Mouse (Mus musculus) heart, embryonic 12.5 days (tissue): ENCODE measurements around the gene Gnptab. TPM values are rescaled to one million over a fixed set of nuclear protein-coding genes. Genes with fewer than 3 reads are reported as not detected.
A peak's percentile ranks its signal among the peaks of the same experiment; 100 is the strongest.

Experiments
- ATAC-seq: fragments of 200-750 bp; cut with Nextera tagmentation; 2 replicates; pipeline ENCODE4 v1.8.0; 2017; ENCODE audit warnings: moderate TSS enrichment, moderate library complexity; ENCODE audit not compliant: insufficient number of reproducible peaks, low FRiP score
- H3K27ac ChIP-seq: fragments of 300-500 bp; sonication (generic); 2 replicates; pipeline ENCODE4 v1.5.1; 2016; ENCODE audit warnings: mild to moderate bottlenecking, moderate library complexity; ENCODE audit not compliant: poor library complexity, severe bottlenecking
- H3K27me3 ChIP-seq: fragments of 300-500 bp; sonication (generic); replicated peaks from 2 replicates; pipeline ENCODE4 v1.6.1; 2016; ENCODE audit warnings: mild to moderate bottlenecking, moderate library complexity
- H3K36me3 ChIP-seq: fragments of 300-500 bp; sonication (generic); 2 replicates; pipeline ENCODE4 v1.6.1; 2016; ENCODE audit warnings: mild to moderate bottlenecking, moderate library complexity
- H3K4me1 ChIP-seq: fragments of 300-500 bp; sonication (generic); replicated peaks from 2 replicates; pipeline ENCODE4 v1.6.1; 2016; ENCODE audit warnings: mild to moderate bottlenecking
- H3K4me2 ChIP-seq: fragments of 300-500 bp; sonication (generic); 2 replicates; pipeline ENCODE4 v1.6.1; 2016; ENCODE audit warnings: mild to moderate bottlenecking, moderate library complexity
- H3K4me3 ChIP-seq: fragments of 300-500 bp; sonication (generic); 2 replicates; pipeline ENCODE4 v1.5.1; 2016; ENCODE audit warnings: mild to moderate bottlenecking
- H3K9ac ChIP-seq: fragments of 300-500 bp; sonication (generic); 2 replicates; pipeline ENCODE4 v1.6.1; 2016; ENCODE audit warnings: mild to moderate bottlenecking, moderate library complexity
- H3K9me3 ChIP-seq: fragments of 300-500 bp; sonication (generic); replicated peaks from 2 replicates; pipeline ENCODE4 v1.6.1; 2016; ENCODE audit warnings: mild to moderate bottlenecking, moderate library complexity
- WGBS: fragments of 180-500 bp; shearing (Covaris S2); methylation state at CpG from one replicate; pipeline ENCODE4 v1.1.7; 2016; 5-methylcytosine and 5-hydroxymethylcytosine counted together
- polyA plus RNA-seq: library from polyadenylated mRNA; unstranded; fragments of >200 nt; fragmentation: Nextera tagmentation; extraction: Ambion mirVana; gene quantifications from 2 replicates; pipeline ENCODE4 v1.2.1, GENCODE M21; 2016

Gnptab gene
- polyA plus RNA-seq, 1 experiment from 2014 or later, result 11.2 TPM

DNA sequence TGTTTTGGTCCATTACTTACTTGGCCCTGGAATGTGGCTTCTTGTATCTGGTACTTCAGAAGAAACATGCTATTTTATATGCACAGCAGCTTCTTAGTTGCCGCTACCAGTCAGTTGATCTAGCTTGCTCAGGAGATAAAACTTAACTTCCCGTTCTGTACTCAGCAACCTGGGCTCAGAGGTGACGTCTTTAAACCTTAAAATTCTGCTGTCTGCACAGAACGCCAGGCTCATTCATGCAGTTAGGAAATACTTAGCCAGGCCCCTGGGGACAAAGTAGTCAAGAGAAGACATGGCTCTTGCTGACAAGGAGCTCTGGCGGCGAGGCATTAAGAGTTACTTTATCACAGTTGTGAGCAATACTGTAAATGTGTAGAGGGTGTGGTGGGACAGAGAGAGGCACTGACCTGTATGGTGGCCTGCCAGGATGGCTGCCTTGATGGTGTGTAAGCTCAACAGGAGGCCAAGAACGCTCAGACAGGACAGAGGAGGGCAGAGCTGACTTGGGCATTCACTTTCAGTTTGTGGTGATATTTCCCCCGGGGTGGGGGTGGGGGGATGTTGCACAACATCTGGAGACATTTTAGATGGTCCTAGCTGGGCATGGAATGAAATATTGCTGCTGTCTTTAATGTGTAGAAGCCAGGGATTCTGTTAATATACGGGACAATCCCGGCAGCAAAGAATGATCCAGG lies 11.3 kb downstream of the Gnptab start:
- H3K27me3 ChIP-seq, result no peaks in the 10 kb centered on the region
- H3K4me2 ChIP-seq, result peak overlapping the region; percentile 39
- H3K36me3 ChIP-seq, result peaks cover 5% of the 10 kb centered on the region; the same call in 1 of the 2 replicates
- peaks cover 31% of the 10 kb centered on the region for H3K4me1 ChIP-seq
- no peak overlapping the region for H3K27ac ChIP-seq
- H3K9ac ChIP-seq, result no peak overlapping the region
- no peak overlapping the region for H3K4me3 ChIP-seq
- WGBS, result 40% methylated on average over 10 of the region's 10 CpGs
- ATAC-seq, result no peak
- no peaks in the 10 kb centered on the region for H3K9me3 ChIP-seq

DNA sequence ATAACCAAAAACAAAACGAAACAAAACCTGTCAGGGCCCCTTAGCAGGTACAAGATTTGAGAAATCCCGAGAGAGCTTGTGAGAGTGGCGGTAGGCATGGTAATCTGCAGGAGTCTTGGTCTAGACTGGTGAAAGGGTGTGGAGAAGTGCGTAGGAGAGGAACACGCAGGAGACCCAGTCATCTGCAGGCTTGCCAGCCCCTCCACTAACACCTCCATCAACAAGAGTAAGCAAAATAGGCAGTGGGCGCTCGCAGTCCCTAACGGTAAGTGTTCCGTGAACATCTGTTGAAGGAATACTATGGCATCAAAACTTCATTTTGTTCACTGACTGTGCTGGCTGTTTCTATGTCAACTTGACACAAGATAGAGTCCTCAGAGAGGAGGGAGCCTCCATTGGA lies 12.6 kb downstream of the Gnptab start:
- Histone ChIP-seq H3K9ac (no peak overlapping the region), H3K36me3 (peaks cover 5% of the 10 kb centered on the region; the same call in 1 of the 2 replicates), H3K27me3 (no peaks in the 10 kb centered on the region), H3K27ac (no peak overlapping the region), H3K4me2 (no peak overlapping the region), H3K9me3 (no peaks in the 10 kb centered on the region), H3K4me3 (no peak overlapping the region), H3K4me1 (peaks cover 21% of the 10 kb centered on the region)
- no peak for ATAC-seq
- WGBS, result 92% methylated on average over 9 of the region's 9 CpGs

DNA sequence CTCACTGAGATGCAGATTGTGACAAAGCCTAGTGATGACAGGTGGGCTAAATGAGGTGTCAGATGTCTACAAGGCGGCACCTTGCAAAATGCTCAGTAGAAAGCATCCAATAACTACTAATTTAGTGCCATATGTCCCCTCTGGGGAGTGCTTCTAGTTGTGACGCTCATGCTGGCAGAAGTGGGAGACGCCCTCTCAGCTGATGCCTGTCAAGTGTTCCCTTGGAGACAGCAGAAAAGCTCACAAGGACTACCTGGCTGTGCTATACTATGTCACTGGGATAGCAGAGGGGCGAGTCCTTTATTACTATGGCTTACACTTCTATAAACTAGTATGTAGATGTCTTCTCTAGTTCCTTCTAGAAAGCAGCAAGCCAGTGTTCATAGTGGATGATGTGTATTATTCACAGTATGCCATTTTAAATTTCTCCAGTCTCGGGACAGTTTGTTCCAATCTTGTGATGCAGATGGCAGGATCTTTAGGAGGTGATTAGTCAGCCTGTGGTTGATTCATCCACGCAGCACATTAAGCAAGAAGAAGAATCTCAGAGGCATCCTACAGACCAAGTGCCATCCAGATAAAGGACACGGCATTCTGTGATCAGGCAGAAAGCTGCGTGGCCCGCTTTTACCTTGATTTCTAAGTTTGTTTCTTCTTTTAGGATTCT lies 13.4 kb downstream of the Gnptab start:
- no peaks in the 10 kb centered on the region for H3K9me3 ChIP-seq
- H3K27me3 ChIP-seq, result no peaks in the 10 kb centered on the region
- no peak overlapping the region for H3K4me2 ChIP-seq
- ATAC-seq, result no peak
- 83% methylated on average over 9 of the region's 9 CpGs for WGBS
- no peak overlapping the region for H3K27ac ChIP-seq
- H3K4me1 ChIP-seq, result peaks cover 21% of the 10 kb centered on the region
- peaks cover 5% of the 10 kb centered on the region; the same call in 1 of the 2 replicates for H3K36me3 ChIP-seq
- no peak overlapping the region for H3K9ac ChIP-seq
- no peak overlapping the region for H3K4me3 ChIP-seq

DNA sequence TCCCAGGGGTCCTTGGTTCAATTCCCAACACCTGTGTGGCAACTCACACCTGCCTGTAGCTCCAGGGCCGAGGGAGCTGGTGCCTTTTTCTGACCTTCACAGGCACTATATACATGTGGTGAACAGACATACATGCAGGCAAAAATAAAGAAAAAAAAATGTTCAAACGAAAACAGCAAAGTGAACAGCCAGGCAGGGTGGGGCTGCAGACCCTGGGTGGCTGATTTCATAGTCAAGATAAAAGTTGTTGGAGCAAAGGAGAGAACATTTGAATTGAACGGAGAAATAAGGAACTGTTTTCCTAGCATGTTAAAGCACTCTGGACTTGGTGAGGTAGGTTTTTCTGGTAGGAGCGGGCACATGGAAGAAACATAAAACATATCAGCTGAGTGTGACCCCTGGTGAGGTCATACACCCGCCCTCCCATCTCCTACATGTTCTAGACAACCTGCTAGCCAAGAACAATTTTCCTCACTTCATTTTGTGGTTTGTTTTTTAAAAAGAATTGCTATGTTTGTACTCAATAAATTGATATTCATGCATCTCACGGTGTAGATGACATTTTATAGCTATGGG lies 19.8 kb downstream of the Gnptab start:
- Histone ChIP-seq H3K27me3 (no peaks in the 10 kb centered on the region), H3K9me3 (no peaks in the 10 kb centered on the region), H3K4me1 (no peaks in the 10 kb centered on the region), H3K36me3 (0 out of 2 replicates have a peak, but pooled peaks cover 2% of the 10 kb centered on the region), H3K27ac (no peak overlapping the region), H3K4me2 (no peak overlapping the region), H3K4me3 (no peak overlapping the region), H3K9ac (no peak overlapping the region)
- no peak for ATAC-seq
- WGBS, result 80% methylated on average over 6 of the region's 6 CpGs

DNA sequence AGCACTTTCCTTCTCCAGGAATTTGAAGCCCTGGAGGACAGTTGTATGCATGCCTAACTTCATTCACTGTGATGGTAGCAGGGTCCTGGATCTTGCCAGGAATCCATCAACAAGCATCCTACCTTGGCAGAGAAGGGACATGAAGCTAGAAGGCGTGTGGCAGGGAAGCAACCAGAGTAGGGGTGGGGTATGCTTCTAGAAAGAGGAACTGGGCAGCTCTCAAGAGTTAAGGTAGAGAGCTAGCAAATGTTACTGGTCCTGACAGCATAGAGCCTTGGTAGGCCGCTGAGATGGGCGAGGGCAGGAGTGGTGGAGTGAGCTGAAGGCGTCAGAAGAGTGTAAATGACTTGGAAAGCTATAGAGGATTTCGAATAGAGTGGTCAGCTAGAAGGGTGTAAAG lies 20.3 kb downstream of the Gnptab start:
- Histone ChIP-seq H3K4me2 (no peak overlapping the region), H3K9me3 (no peaks in the 10 kb centered on the region), H3K4me3 (no peak overlapping the region), H3K36me3 (0 out of 2 replicates have a peak, but pooled peaks cover 2% of the 10 kb centered on the region), H3K27me3 (no peaks in the 10 kb centered on the region), H3K27ac (no peak overlapping the region), H3K4me1 (no peaks in the 10 kb centered on the region), H3K9ac (no peak overlapping the region)
- 83% methylated on average over 5 of the region's 5 CpGs for WGBS
- no peak for ATAC-seq

DNA sequence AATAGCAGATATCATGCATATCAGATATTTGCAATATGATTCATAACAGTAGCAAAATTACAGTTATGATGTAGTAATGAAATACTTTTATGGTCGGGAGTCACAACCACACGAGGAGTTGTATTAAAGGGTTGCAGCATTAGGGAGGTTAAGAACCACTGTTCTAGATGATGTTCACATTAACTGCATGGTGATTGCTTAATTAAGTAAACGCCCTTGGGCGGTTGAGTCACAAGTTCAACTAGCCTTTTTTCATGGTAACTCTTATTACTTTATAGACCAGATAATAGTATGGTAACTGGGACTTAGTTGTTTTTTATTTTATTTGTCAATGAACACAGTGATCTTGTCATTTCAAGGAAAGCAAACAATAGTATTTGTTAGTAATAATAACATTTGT lies 24.1 kb downstream of the Gnptab start:
- no peak overlapping the region for H3K9ac ChIP-seq
- peaks cover 4% of the 10 kb centered on the region; the same call in 1 of the 2 replicates for H3K4me1 ChIP-seq
- no peak for ATAC-seq
- H3K9me3 ChIP-seq, result no peaks in the 10 kb centered on the region
- no peaks in the 10 kb centered on the region for H3K27me3 ChIP-seq
- H3K36me3 ChIP-seq, result 0 out of 2 replicates have a peak, but pooled peaks cover 2% of the 10 kb centered on the region
- no peak overlapping the region for H3K4me3 ChIP-seq
- 88% methylated on average over 4 of the region's 4 CpGs for WGBS
- no peak overlapping the region for H3K27ac ChIP-seq
- no peak overlapping the region for H3K4me2 ChIP-seq

DNA sequence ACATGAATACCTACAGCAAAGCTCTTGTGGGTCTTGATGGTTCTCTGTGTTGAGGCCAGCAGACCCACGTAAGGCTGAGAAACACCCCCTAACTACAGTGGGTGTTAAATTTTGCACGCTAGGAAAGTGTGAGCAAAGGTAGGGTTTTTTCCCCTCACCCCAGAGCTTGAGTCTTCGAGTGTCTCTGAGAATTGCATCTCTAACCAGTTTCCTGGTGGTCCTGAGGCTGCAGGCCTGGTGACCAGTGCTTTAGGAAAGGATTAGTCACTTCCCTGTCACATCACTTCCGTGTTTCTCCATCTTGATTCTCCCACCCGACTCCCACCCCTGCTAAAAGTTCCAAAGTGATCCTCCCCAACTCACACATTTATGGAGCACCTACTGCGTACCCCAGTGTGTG lies 25.3 kb downstream of the Gnptab start:
- no peak overlapping the region for H3K9ac ChIP-seq
- no peak for ATAC-seq
- 0 out of 2 replicates have a peak, but pooled peaks cover 2% of the 10 kb centered on the region for H3K36me3 ChIP-seq
- H3K4me2 ChIP-seq, result no peak overlapping the region
- H3K4me1 ChIP-seq, result peaks cover 4% of the 10 kb centered on the region; the same call in 1 of the 2 replicates
- H3K9me3 ChIP-seq, result no peaks in the 10 kb centered on the region
- 77% methylated on average over 6 of the region's 6 CpGs for WGBS
- H3K27me3 ChIP-seq, result no peaks in the 10 kb centered on the region
- H3K4me3 ChIP-seq, result no peak overlapping the region
- no peak overlapping the region for H3K27ac ChIP-seq

DNA sequence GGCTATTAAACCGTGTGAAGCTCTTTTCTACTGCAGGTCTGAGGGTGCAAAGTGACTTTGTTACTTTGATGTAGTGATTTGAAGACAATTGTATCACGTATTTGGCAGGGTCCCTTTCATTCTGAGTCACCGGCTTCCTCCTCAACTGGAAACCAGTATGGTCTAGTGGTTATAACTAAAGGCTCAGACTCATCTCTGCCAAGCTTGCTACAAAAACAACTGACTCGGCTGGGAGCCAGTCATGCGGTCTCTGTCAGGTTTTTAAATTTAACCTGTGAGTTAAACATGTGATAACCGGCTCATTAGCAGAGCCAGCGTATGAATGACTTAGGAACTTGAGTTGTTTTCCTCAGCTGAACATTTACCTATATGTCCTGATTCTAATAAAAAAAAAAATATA lies 26.9 kb downstream of the Gnptab start:
- 77% methylated on average over 7 of the region's 7 CpGs for WGBS
- no peaks in the 10 kb centered on the region for H3K27me3 ChIP-seq
- peaks cover 7% of the 10 kb centered on the region; the same call in 1 of the 2 replicates for H3K4me1 ChIP-seq
- no peak overlapping the region for H3K4me2 ChIP-seq
- no peak overlapping the region for H3K4me3 ChIP-seq
- no peak overlapping the region for H3K27ac ChIP-seq
- no peaks in the 10 kb centered on the region for H3K9me3 ChIP-seq
- H3K9ac ChIP-seq, result no peak overlapping the region
- no peak for ATAC-seq
- H3K36me3 ChIP-seq, result 0 out of 2 replicates have a peak, but pooled peaks cover 2% of the 10 kb centered on the region

DNA sequence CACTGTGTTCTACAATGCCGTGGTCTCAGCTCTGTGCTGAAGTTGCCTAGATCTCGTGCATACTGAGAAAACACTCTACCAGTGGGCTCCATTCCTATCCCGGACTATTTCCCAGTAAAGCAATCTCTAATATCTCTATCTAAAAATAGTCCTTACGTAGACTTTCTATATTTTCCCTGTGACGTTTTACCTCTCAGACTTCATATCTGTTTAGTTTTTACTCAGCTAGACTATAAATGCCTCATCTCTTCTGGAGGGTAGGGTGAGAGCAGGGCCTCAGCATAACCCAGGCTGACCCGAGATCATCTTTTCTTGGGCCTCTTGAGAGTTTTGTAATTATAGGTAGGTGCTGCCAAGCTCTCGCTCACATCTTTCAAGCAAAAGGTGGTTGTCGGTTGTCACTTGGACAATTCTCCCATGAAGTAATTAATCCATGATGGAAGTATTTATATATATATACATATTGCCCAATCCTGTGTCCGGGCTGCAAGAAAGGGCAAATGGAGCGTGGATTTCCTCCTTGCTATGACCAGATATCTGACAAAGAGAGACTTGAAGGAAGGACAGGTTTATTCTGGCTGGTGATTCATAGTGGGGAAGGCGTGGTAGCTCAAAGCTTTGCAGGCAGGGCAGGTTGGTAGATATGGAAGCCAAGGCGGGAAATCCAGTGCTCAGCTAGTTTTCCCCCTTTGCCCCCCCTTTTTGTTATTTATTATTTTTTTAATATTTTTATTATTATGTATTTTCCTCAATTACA lies 29.1 kb downstream of the Gnptab start:
- Histone ChIP-seq H3K27ac (no peak overlapping the region), H3K4me1 (peaks cover 7% of the 10 kb centered on the region; the same call in 1 of the 2 replicates), H3K4me3 (no peak overlapping the region), H3K27me3 (no peaks in the 10 kb centered on the region), H3K4me2 (no peak overlapping the region), H3K36me3 (no peaks in the 10 kb centered on the region), H3K9me3 (no peaks in the 10 kb centered on the region), H3K9ac (no peak overlapping the region)
- WGBS, result 80% methylated on average over 12 of the region's 12 CpGs
- no peak for ATAC-seq

DNA sequence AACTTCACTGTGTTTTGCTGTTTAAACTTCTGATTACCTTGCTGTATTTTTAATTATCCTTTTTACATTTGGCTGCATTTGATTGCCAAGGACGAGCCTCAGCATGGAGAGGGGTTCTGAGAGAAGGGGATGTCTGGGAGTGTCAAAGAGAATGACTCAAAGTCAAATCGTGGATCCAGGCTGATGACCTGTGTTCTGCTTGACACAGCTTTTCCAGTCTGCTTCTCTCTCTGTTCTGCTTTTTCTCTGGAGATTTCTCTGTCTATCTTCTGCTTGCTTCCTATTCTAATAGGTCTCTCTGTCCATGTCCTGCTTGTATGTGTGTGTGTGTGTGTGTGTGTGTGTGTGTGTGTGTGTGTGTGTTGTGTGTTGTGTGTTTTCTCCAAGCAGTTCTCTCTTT lies 30.8 kb downstream of the Gnptab start:
- Histone ChIP-seq H3K4me3 (no peak overlapping the region), H3K27me3 (no peaks in the 10 kb centered on the region), H3K9me3 (no peaks in the 10 kb centered on the region), H3K9ac (no peak overlapping the region), H3K4me2 (no peak overlapping the region), H3K27ac (no peak overlapping the region), H3K4me1 (peaks cover 7% of the 10 kb centered on the region; the same call in 1 of the 2 replicates), H3K36me3 (no peaks in the 10 kb centered on the region)
- WGBS, result 66% methylated on average over 2 of the region's 2 CpGs
- no peak for ATAC-seq
